Mouse (Mus musculus) frontal cortex, adult (tissue): ENCODE measurements at regions not wholly inside any gene's neighbourhood (a gene's known extent, or its start where the extent isn't known, plus 50 kb on each side); places are given as distances from the start of the nearest gene placed in this dataset.
A peak's percentile ranks its signal among the peaks of the same experiment; 100 is the strongest.

ENCODE experiments used
- ATAC-seq: cut with Nextera tagmentation; 2 replicates; pipeline ENCODE4 v1.9.2; 2017; ENCODE audit warnings: mild to moderate bottlenecking, moderate library complexity, mixed read lengths; ENCODE audit not compliant: low TSS enrichment

GRCm38 (mm10) chr7:111420698-111421097, 337.9 kb upstream of the Eif4g2 start:
- no peak for ATAC-seq

- ATAC-seq: no peak
These were observed 334.9 kb upstream of the Eif4g2 start for GRCm38 (mm10) chr7:111417735-111418134.

DNA sequence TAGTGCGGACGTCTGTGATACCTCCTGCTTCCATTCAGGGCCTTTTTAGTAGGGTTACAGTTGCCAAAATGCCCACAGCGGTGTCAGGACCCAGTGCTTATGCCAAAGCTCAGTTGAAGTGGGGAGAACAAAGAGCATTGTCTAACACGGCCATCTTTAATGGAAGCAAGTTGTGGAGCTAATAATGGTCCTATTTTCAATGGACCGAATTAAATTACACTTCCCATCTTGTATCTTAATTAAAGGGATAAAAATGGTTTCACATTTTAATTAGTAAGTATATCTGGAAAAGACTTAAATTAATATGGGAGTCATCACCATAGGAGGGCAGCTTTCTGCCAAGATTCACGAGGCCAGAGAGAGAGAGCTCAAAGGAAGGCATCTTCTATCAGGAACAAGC, 333.2 kb upstream of the Eif4g2 start:
- ATAC-seq: no peak

DNA sequence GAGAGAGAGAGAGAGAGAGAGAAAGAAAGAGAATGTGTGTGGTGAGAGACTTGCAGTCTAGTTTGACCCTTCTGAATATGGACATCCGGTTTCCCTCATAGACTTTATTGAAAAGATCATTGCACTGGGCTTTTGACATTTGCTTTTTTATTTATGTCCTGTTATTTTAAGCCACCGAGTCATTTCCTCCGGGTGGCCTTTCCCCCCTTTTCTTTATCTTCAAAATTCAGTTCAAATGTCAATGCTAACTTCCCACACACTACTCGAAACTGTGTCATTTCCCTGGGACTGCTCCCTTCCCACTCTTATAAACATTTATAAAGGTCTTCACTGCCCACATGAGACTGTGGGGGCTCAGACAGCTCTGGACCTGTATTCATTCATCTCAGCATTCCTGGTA, 330.9 kb upstream of the Eif4g2 start:
- no peak for ATAC-seq

- no peak for ATAC-seq
These were observed 330.1 kb upstream of the Eif4g2 start for GRCm38 (mm10) chr7:111412957-111413356.

DNA sequence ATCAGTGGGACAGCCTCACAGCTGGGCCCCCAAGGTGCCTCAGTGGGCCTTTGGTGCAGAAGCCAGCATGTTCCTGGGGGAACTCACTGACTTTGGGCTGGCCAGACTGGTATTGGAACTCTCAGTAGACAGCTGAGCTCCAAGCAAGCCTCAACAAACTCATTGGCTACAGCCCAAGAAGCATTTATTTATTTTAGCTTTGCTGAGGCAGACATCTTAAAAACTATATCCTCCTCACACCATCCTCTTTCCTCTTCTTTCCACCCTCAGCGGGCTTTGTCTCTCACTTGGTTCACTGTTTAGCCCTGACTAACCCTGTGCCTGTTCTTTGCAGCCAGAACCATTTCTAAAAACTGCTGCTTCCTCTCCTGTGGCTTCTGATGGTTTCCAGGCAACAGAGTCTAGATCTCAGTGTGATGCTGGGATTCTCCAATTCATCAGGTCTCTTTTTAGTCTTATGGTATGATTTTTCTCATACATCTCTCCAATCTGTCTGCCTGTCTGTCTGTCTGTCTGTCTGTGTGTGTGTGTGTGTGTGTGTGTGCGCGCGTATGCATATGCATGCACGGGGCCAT, 328.6 kb upstream of the Eif4g2 start:
- ATAC-seq: peak; percentile 82; the same call in 1 of the 2 replicates

GRCm38 (mm10) chr7:111395972-111396371, 313.1 kb upstream of the Eif4g2 start:
- ATAC-seq: peak; percentile 94

DNA sequence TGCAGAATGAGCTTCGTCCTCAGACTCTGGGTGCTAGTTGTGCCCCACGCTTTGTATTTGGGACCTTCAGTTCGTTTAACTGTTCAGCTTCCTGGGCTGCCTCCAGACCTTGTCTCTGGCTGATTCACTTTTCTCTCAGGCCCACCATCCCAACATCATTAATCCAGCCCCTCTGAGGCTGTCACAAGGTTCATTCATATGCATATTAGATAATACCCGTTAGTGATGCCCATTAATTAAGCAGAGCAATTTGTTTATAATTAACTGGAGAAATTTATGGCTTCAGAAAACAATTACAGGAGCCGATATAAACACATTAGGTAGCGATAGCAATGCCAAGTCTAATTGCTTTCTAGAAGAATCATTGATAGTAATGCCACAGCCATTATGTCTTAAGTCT, 312.3 kb upstream of the Eif4g2 start:
- no peak for ATAC-seq

GRCm38 (mm10) chr7:111393846-111394245, 311.0 kb upstream of the Eif4g2 start:
- no peak for ATAC-seq

DNA sequence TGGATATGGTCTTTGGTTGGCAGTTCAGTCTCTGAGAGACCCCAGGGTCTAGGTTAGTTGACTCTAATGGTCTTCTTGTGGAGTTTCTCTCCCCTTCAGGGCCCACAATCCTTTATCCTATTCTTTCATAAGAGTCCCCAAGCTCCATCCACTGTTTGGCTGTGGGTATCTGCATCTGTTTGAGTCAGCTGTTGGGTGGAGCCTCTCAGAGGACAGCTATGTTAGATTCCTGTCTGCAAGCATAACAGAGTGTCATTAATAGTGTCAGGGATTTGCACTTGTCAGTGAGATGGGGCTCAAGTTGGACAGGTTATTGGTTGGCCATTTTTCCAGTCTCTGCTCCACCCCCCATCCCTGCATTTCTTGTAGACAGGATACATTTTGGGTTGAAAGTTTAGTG, 306.9 kb upstream of the Eif4g2 start:
- ATAC-seq: no peak

- ATAC-seq: no peak
These were observed 291.7 kb upstream of the Eif4g2 start for GRCm38 (mm10) chr7:111374534-111374933.

GRCm38 (mm10) chr7:111373380-111374173, 290.7 kb upstream of the Eif4g2 start:
- ATAC-seq: no peak

- no peak for ATAC-seq
These were observed 287.6 kb upstream of the Eif4g2 start for GRCm38 (mm10) chr7:111370421-111370887.

GRCm38 (mm10) chr7:111368296-111369004, 285.6 kb upstream of the Eif4g2 start:
- ATAC-seq: no peak

DNA sequence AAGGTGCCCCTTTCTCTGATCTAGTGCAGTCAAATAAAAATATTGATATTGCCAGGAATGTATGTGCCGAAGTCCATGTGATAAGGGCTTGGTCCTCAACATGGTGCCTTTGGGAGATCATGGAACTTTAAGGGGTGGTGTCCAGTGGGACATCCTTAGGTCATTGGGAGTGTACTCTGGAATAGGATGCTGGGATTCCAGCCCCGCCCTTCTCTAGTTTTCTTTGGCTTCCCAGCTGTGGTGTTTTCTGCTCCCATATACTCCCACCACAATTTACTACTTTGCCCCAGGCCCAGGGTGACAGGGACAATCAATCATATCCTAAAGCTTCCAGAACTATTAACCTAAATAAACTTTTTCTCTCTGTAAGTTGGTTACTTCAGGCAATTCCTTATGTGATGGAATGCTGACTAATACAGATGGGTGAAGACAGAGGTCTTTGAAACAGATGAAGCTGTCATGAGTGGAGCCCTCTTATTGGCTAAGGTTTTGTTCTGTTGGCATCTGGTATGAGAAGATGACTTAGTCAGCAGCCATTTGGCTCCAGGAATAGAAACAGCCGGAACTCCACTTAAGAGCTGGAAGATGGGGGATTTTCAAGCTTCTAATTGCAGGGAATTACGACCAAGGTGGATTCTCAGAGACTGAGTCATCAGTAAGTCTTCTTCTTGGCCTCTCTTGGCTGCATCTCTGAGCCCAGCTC, 284.3 kb upstream of the Eif4g2 start:
- peak; percentile 47; the same call in 1 of the 2 replicates for ATAC-seq

- no peak for ATAC-seq
These were observed 282.6 kb upstream of the Eif4g2 start for GRCm38 (mm10) chr7:111365384-111365783.

DNA sequence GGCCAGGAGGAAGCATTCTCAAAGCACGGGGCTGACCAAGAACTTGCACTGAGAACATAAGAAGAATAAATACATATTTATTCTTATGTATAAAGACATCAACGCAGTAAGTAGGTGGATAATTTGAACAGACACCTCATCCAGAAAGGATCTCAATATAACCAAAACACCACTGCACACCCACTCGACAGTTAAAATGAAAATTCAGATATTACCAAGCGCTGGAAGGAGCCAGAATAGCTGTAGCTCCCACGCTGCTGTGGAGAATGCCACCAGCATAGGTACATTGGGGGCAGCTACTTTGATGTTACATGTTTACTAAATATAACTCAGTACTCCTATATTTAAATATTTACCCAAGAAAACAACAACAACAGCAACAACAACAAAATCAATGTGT, 280.4 kb upstream of the Eif4g2 start:
- peak; percentile 66 for ATAC-seq

GRCm38 (mm10) chr7:111362646-111363045, 279.8 kb upstream of the Eif4g2 start:
- no peak for ATAC-seq

- no peak for ATAC-seq
These were observed 272.3 kb upstream of the Eif4g2 start for GRCm38 (mm10) chr7:111355088-111355656.

DNA sequence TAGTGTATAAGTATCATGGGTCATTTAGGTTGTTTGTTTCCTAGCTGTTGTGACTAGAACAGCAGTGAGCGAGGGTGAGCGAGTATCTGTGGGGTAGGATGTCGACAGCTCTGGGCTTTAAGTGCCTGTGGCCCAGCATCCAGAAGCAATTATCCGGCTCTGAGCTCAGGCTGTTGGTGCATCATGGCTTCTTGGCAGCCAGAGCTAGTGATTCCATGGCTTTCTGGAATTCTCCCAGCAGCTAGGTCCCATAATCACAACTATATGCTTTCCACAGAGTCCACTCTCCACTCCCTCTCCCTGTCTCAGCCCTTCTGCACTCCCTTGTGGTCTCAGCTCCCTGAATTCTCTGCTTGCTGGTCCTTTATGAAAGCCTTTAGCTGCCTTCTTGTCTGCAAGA, 271.2 kb upstream of the Eif4g2 start:
- no peak for ATAC-seq

- ATAC-seq: peak; percentile 80
These were observed 269.3 kb upstream of the Eif4g2 start for GRCm38 (mm10) chr7:111352176-111352575.

GRCm38 (mm10) chr7:111345117-111345516, 262.3 kb upstream of the Eif4g2 start:
- no peak for ATAC-seq
